Mouse (Mus musculus) G1E (cell line): Measurements from ENCODE around the gene Olfr288. TPM values are rescaled to one million over a fixed set of nuclear protein-coding genes. Genes with fewer than 3 reads are reported as not detected.

ENCODE experiments used
- ATAC-seq: 2 replicates; pipeline ENCODE4 v1.8.0; 2016; ENCODE audit warnings: mild to moderate bottlenecking; ENCODE audit not compliant: insufficient number of reproducible peaks, poor library complexity, low FRiP score, severe bottlenecking; ENCODE audit errors: extremely low read depth
- DNase-seq: peaks from one replicate; pipeline ENCODE4 v3.0.0; 2012; ENCODE audit warnings: low spot score
- H3K27me3 ChIP-seq: 2 replicates; pipeline ENCODE4 v1.6.1; 2012; ENCODE audit warnings: mild to moderate bottlenecking, low read length, inconsistent platforms; ENCODE audit not compliant: insufficient read depth
- H3K36me3 ChIP-seq: replicated peaks from 2 replicates; pipeline ENCODE3; 2012; ENCODE audit warnings: mild to moderate bottlenecking, inconsistent platforms
- H3K4me1 ChIP-seq: 2 replicates; pipeline ENCODE4 v1.6.1; 2012; ENCODE audit warnings: low read depth, low read length, inconsistent platforms, mixed read lengths; ENCODE audit not compliant: insufficient read depth
- H3K4me3 ChIP-seq: 2 replicates; pipeline ENCODE4 v1.5.1; 2012; ENCODE audit warnings: low read depth, mild to moderate bottlenecking, inconsistent platforms, low read length, moderate library complexity, mixed read lengths
- H3K9me3 ChIP-seq: replicated peaks from 2 replicates; pipeline ENCODE4 v1.6.1; 2012; ENCODE audit warnings: inconsistent platforms
- CTCF ChIP-seq: IDR thresholded peaks from 2 replicates; pipeline ENCODE4 v1.5.1; 2012; ENCODE audit warnings: low read depth, low read length, inconsistent platforms, mixed read lengths
- GATA1 ChIP-seq: IDR thresholded peaks from 2 replicates; pipeline ENCODE4 v1.6.1; 2012; ENCODE audit warnings: borderline replicate concordance, low read length, inconsistent platforms, mixed read lengths
- GATA2 ChIP-seq: IDR thresholded peaks from 2 replicates; pipeline ENCODE4 v1.6.1; 2012; ENCODE audit warnings: low read depth, low read length, inconsistent platforms, borderline replicate concordance
- POLR2AphosphoS5 ChIP-seq: IDR thresholded peaks from 2 replicates; pipeline ENCODE4 v1.6.1; 2012; ENCODE audit warnings: low read depth, low read length, inconsistent platforms; ENCODE audit not compliant: insufficient replicate concordance
- TAL1 ChIP-seq: conservative IDR thresholded peaks from 2 replicates; pipeline ENCODE4 v1.6.1; 2012; ENCODE audit warnings: low read depth, low read length, inconsistent platforms, mixed read lengths
- polyA plus RNA-seq: library from polyadenylated mRNA; stranded (reverse); fragments of >175 nt; gene quantifications from 2 replicates; pipeline ENCODE4 v1.2.3, GENCODE M21; 2012
- total RNA-seq, 2 experiments: library from RNA; stranded (forward) in 1 of 2; stranded (reverse) in 1 of 2; fragments of 200-1000 nt in 1 of 2; fragments of >200 nt in 1 of 2; fragmentation: Nextera tagmentation in 1 of 2; gene quantifications; 2 replicates each; pipeline ENCODE4 v1.2.3; 2014 to 2017

The Olfr288 gene
- total and polyA plus RNA-seq, 3 experiments, result not detected

DNA sequence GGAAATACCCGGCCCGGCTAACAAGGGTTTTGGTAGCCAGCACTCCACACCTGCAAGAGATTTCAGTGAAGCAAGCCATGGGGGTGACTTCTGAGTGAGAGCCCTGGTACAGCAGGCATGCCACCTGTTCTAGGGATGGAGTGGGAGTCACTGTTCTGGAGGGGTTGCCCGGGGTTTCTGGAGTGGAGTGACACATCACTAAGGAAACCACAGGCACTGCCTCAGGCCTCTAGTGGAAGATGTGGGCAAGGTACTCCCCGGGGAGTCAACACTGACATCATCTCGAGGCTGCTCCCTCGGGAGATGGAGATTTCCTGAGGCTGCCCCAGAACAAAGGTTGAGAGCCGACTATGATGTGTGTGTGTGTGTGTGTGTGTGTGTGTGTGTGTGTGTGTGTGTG is 25.0 kb downstream of the Olfr288 start:
- Histone ChIP-seq H3K9me3 (no peaks in the 10 kb centered on the region), H3K36me3 (no peaks in the 10 kb centered on the region), H3K4me1 (0 out of 2 replicates have a peak, but pooled peaks cover 5% of the 10 kb centered on the region), H3K4me3 (no peak overlapping the region), H3K27me3 (peaks cover 47% of the 10 kb centered on the region)
- TF ChIP-seq TAL1, result no peak
- TF ChIP-seq GATA2, result no peak
- no peak for TF ChIP-seq GATA1
- TF ChIP-seq POLR2AphosphoS5, result no peak
- no peak for DNase-seq
- ATAC-seq, result no peak

DNA sequence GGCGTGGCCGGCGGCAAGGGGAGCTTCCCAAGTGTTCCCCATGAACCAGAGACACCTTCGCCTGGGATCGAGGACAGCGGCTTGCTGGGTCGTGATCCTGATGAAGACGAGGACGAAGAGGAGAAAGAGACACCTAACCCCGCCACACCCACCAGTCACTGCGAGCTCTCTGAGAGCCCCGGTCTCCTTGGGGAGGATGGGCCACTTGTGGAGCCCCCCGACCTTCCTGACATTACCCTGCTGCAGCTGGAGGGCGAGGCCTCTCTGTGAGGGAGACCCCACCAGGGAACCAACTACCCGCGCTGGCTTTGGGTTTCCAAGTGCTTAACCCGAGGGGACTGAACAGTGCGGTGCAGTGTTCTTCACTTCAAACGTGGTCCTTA is 26.7 kb downstream of the Olfr288 start:
- no peak for TF ChIP-seq TAL1
- TF ChIP-seq CTCF, result no peak
- no peak for TF ChIP-seq GATA1
- no peak for TF ChIP-seq POLR2AphosphoS5
- TF ChIP-seq GATA2, result no peak
- DNase-seq, result no peak
- no peaks in the 10 kb centered on the region for H3K36me3 ChIP-seq
- no peaks in the 10 kb centered on the region for H3K9me3 ChIP-seq
- no peak overlapping the region for H3K4me3 ChIP-seq
- peaks cover 55% of the 10 kb centered on the region for H3K27me3 ChIP-seq
- no peak for ATAC-seq
- H3K4me1 ChIP-seq, result 0 out of 2 replicates have a peak, but pooled peaks cover 5% of the 10 kb centered on the region

DNA sequence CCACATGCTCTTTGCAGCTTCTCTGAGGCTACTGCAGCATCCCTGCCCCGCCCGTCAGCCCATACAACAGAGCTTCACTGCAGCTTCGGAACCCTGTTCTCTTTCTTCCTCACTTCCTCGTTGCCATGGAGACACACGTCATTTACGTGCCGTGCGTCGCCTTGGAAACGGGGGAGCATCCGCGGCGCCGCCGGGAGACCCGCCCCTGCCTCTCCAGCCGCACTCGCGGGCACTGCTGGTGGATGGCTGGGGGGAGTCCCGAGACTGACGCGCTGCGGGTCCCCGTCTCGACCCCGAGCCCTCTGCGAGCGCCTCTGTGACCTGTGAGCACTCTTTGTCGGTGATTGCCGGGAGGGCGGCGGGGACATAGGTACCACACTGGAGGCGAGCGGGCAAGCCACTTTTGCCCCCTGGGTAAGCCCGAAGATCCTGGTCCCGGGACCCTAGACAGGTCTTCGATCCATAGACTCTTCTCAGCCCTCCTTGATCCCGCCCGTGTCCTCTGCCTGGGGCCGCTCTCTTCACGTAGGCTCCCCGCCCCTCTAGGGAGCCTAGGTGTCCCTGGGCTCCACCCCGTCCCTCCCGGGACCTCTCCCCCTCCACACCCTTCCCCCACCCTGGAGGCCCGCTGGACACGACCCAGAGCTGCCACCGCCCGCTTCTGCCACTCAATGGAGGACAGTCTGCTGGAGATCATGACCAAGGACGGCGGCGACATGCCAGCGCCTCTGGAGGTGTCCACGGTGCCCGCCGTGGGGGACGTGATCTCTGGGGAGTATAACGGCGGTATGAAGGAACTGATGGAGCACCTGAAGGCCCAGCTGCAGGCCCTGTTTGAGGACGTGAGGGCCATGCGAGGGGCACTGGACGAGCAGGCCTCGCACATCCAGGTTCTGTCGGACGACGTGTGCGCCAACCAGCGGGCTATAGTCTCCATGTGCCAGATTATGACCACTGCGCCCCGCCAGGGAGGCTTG is 27.4 kb downstream of the Olfr288 start:
- DNase-seq (no peak), ATAC-seq (no peak)
- no peaks in the 10 kb centered on the region for H3K36me3 ChIP-seq
- TF ChIP-seq CTCF, result no peak
- no peaks in the 10 kb centered on the region for H3K9me3 ChIP-seq
- 0 out of 2 replicates have a peak, but pooled peaks cover 5% of the 10 kb centered on the region for H3K4me1 ChIP-seq
- no peak overlapping the region for H3K4me3 ChIP-seq
- peaks cover 56% of the 10 kb centered on the region for H3K27me3 ChIP-seq

DNA sequence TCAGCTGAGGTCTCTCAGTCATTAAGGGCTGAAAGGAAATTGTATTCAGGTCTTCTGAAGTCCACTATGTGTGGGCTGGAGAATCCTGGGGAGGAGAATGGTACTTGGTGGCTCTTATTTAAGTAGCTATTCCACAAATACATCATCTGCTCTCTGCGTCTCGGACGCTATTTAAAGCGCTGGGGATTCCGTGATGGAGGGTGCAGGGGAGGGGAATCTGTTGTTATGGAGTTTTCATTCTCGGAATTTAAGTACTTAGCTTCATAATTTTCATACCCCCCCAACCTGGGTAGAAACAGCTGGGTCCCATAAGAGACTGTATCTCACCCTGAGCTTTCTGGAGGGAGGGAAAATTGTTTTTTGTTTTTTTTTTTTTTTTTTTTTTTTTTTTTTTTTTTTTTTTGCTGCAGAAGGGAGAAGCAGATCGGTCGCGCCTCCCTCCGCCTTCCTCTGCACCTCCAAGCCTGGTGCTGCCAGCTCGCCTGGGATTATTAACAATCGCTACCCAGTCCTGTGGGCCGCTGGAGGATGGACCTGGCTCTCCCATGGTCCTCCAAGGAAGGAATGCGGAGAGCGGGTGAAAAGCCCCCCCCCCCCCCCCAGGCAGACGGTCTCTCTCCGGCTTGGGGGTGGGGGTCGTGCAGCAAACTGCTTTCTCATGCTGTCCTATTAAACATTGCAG is 28.2 kb downstream of the Olfr288 start, which contains the start of gene Ccdc184:
Gene Ccdc184, plus strand, starts transcription at position 196 of the 682 bp plus-strand sequence.
- DNase-seq (no peak), ATAC-seq (no peak)
- Histone ChIP-seq H3K36me3 (no peaks in the 10 kb centered on the region), H3K4me1 (peaks cover 12% of the 10 kb centered on the region), H3K9me3 (no peaks in the 10 kb centered on the region), H3K27me3 (peaks cover 54% of the 10 kb centered on the region), H3K4me3 (no peak within 1 kb of the TSS)
- TF ChIP-seq GATA1 (no peak), TAL1 (no peak), POLR2AphosphoS5 (no peak), CTCF (no peak), GATA2 (no peak)

GRCm38 (mm10) chr15:98165525-98165924 is 29.8 kb downstream of the Olfr288 start, which contains the start of gene Asb8:
Gene Asb8 (minus strand): TSS chr15:98165625.
- no peak for TF ChIP-seq CTCF
- no peak for TF ChIP-seq TAL1
- no peak for TF ChIP-seq GATA2
- no peak for TF ChIP-seq POLR2AphosphoS5
- TF ChIP-seq GATA1, result no peak
- no peak within 1 kb of the TSS for H3K4me3 ChIP-seq
- DNase-seq (no peak), ATAC-seq (no peak)
- peaks cover 25% of the 10 kb centered on the region for H3K4me1 ChIP-seq
- H3K36me3 ChIP-seq, result no peaks in the 10 kb centered on the region
- no peaks in the 10 kb centered on the region for H3K9me3 ChIP-seq
- H3K27me3 ChIP-seq, result peaks cover 52% of the 10 kb centered on the region

GRCm38 (mm10) chr15:98162561-98162960 is 32.8 kb downstream of the Olfr288 start:
- DNase-seq (no peak), ATAC-seq (no peak)
- Histone ChIP-seq H3K27me3 (peaks cover 30% of the 10 kb centered on the region), H3K4me1 (peaks cover 24% of the 10 kb centered on the region), H3K9me3 (no peaks in the 10 kb centered on the region), H3K4me3 (no peak overlapping the region), H3K36me3 (no peaks in the 10 kb centered on the region)
- no peak for TF ChIP-seq TAL1
- no peak for TF ChIP-seq GATA1
- no peak for TF ChIP-seq GATA2
- TF ChIP-seq POLR2AphosphoS5, result no peak
- TF ChIP-seq CTCF, result no peak
